Mouse (Mus musculus): ENCODE results near the gene Rbm42. TPM values are rescaled to one million over a fixed set of nuclear protein-coding genes. Genes with fewer than 3 reads are reported as not detected.

Rbm42 gene
- total and polyA plus RNA-seq, 2 experiments = 17.1 to 36.7 TPM

- Histone ChIP-seq H3K79me2 (ENCODE audit: control insufficient read depth, insufficient read depth, low read length) (no peaks in the 10 kb centered on the region), H3K27ac (replicated peaks; ENCODE audit: insufficient read depth, low read depth, low read length) (no peak overlapping the region), H3K9ac (ENCODE audit: low read depth, low read length) (no peak overlapping the region), H3K4me1 (ENCODE audit: control insufficient read depth, insufficient read depth, low read length) (peaks cover 2% of the 10 kb centered on the region), H3K27me3 (ENCODE audit: control insufficient read depth, insufficient read depth, low read length) (no peaks in the 10 kb centered on the region), H3K36me3 (ENCODE audit: control insufficient read depth, insufficient read depth, low read length) (no peaks in the 10 kb centered on the region), H3K4me3 (ENCODE audit: insufficient read depth, low read depth, low read length) (no peak overlapping the region)
- TF ChIP-seq POLR2A (IDR thresholded peaks at IDR 0.05; ENCODE audit: extremely low read depth, insufficient read depth, low read length) (no peak), CTCF (IDR thresholded peaks at IDR 0.05; ENCODE audit: low read depth, low read length) (no peak)
- DNase-seq (ENCODE audit: extremely low read depth, low read depth, low spot score) = no peak
- WGBS = 79% methylated on average over 5 of the region's 5 CpGs
Observed at GRCm38 (mm10) chr7:30681897-30682296, 31.8 kb upstream of the Rbm42 start.

GRCm38 (mm10) chr7:30678263-30678975 is 28.3 kb upstream of the Rbm42 start:
- Histone ChIP-seq H3K36me3 (ENCODE audit: control insufficient read depth, insufficient read depth, low read length) (no peaks in the 10 kb centered on the region), H3K27ac (replicated peaks; ENCODE audit: insufficient read depth, low read depth, low read length) (no peak overlapping the region), H3K79me2 (ENCODE audit: control insufficient read depth, insufficient read depth, low read length) (no peaks in the 10 kb centered on the region), H3K27me3 (ENCODE audit: control insufficient read depth, insufficient read depth, low read length) (no peaks in the 10 kb centered on the region), H3K9ac (ENCODE audit: low read depth, low read length) (no peak overlapping the region), H3K4me3 (ENCODE audit: insufficient read depth, low read depth, low read length) (no peak overlapping the region), H3K4me1 (ENCODE audit: control insufficient read depth, insufficient read depth, low read length) (no peaks in the 10 kb centered on the region)
- TF ChIP-seq POLR2A (IDR thresholded peaks at IDR 0.05; ENCODE audit: extremely low read depth, insufficient read depth, low read length) (no peak), CTCF (IDR thresholded peaks at IDR 0.05; ENCODE audit: low read depth, low read length) (no peak)
- WGBS = 57% methylated on average over 5 of the region's 5 CpGs
- DNase-seq (ENCODE audit: extremely low read depth, low read depth, low spot score) = no peak

GRCm38 (mm10) chr7:30671480-30671879 is 21.4 kb upstream of the Rbm42 start, which contains the start of gene Pmis2:
Gene Pmis2, minus strand, starts transcription at chr7:30671605.
- Histone ChIP-seq H3K4me3 (ENCODE audit: insufficient read depth, low read depth, low read length) (no peak within 1 kb of the TSS), H3K4me1 (ENCODE audit: control insufficient read depth, insufficient read depth, low read length) (peaks cover 3% of the 10 kb centered on the region; the same call in 1 of the 2 replicates), H3K27me3 (ENCODE audit: control insufficient read depth, insufficient read depth, low read length) (no peaks in the 10 kb centered on the region), H3K27ac (replicated peaks; ENCODE audit: insufficient read depth, low read depth, low read length) (no peak within 1 kb of the TSS), H3K36me3 (ENCODE audit: control insufficient read depth, insufficient read depth, low read length) (no peaks in the 10 kb centered on the region), H3K79me2 (ENCODE audit: control insufficient read depth, insufficient read depth, low read length) (no peaks in the 10 kb centered on the region), H3K9ac (ENCODE audit: low read depth, low read length) (no peak within 1 kb of the TSS)
- no peak for DNase-seq (ENCODE audit: extremely low read depth, low read depth, low spot score)
- 76% methylated on average over 9 of the region's 9 CpGs for WGBS
- TF ChIP-seq CTCF (IDR thresholded peaks at IDR 0.05; ENCODE audit: low read depth, low read length) (no peak), POLR2A (IDR thresholded peaks at IDR 0.05; ENCODE audit: extremely low read depth, insufficient read depth, low read length) (no peak)

DNA sequence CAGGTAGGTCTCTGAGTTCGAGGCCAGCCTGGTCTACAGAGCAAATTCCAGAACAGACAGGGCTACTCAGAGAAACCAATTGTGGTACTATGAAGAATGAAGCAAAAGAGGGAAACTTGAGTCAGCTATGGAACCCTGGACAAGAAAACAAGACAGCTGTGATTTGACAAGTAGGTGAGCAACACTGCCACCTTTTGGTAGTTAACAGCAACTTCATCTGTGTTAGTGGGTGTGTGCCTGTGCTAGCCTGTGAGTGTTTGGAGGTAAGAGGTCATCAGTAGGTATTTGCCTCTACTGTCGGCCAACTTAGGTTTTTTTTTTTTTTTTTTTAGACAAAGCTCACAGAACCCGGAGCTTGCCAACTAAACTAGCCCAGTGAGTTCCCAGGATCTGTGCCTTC is 19.1 kb upstream of the Rbm42 start:
- Histone ChIP-seq H3K27me3 (ENCODE audit: control insufficient read depth, insufficient read depth, low read length) (no peaks in the 10 kb centered on the region), H3K36me3 (ENCODE audit: control insufficient read depth, insufficient read depth, low read length) (no peaks in the 10 kb centered on the region), H3K9ac (ENCODE audit: low read depth, low read length) (peak overlapping the region; percentile 36; the same call in 1 of the 2 replicates), H3K4me1 (ENCODE audit: control insufficient read depth, insufficient read depth, low read length) (peaks cover 3% of the 10 kb centered on the region; the same call in 1 of the 2 replicates), H3K4me3 (ENCODE audit: insufficient read depth, low read depth, low read length) (no peak overlapping the region), H3K27ac (replicated peaks; ENCODE audit: insufficient read depth, low read depth, low read length) (peak overlapping the region; percentile 65), H3K79me2 (ENCODE audit: control insufficient read depth, insufficient read depth, low read length) (no peaks in the 10 kb centered on the region)
- 20% methylated on average over 3 of the region's 3 CpGs for WGBS
- TF ChIP-seq CTCF (IDR thresholded peaks at IDR 0.05; ENCODE audit: low read depth, low read length) (peak; percentile 44), POLR2A (IDR thresholded peaks at IDR 0.05; ENCODE audit: extremely low read depth, insufficient read depth, low read length) (no peak)
- DNase-seq (ENCODE audit: extremely low read depth, low read depth, low spot score) = peak; percentile 93

DNA sequence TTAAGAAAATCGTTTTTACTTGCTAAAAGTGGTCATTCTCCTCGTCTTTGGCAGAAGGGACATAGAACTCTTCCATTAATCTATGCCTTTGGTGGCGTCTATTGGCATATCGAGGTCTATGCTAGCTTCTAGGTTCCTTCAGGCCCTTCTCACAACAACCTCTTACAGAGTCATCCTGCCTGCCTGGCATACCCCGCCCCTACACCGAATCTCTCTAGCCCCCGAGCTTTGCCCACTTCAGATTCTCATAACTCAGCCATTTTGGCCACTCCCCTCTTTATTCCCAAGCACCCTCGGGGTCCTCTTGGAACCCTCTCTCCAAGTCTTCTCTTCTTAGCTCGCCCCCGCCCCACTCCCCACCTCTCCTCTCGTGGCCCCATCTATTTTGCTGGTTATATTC is 15.2 kb upstream of the Rbm42 start:
- WGBS = 7% methylated on average over 11 of the region's 11 CpGs
- Histone ChIP-seq H3K4me3 (ENCODE audit: insufficient read depth, low read depth, low read length) (peak overlapping the region; percentile 64), H3K79me2 (ENCODE audit: control insufficient read depth, insufficient read depth, low read length) (no peaks in the 10 kb centered on the region), H3K4me1 (ENCODE audit: control insufficient read depth, insufficient read depth, low read length) (peaks cover 3% of the 10 kb centered on the region; the same call in 1 of the 2 replicates), H3K36me3 (ENCODE audit: control insufficient read depth, insufficient read depth, low read length) (no peaks in the 10 kb centered on the region), H3K9ac (ENCODE audit: low read depth, low read length) (peak overlapping the region; percentile 61), H3K27me3 (ENCODE audit: control insufficient read depth, insufficient read depth, low read length) (no peaks in the 10 kb centered on the region), H3K27ac (replicated peaks; ENCODE audit: insufficient read depth, low read depth, low read length) (no peak overlapping the region)
- peak; percentile 19 for DNase-seq (ENCODE audit: extremely low read depth, low read depth, low spot score)
- TF ChIP-seq CTCF (IDR thresholded peaks at IDR 0.05; ENCODE audit: low read depth, low read length) (no peak), POLR2A (IDR thresholded peaks at IDR 0.05; ENCODE audit: extremely low read depth, insufficient read depth, low read length) (no peak)
